Mouse (Mus musculus) olfactory bulb, adult 2 months (tissue): Measurements from ENCODE around the gene Fbxo4.

Source experiments
- CTCF ChIP-seq: fragments of 200-500 bp; IDR thresholded peaks from 2 replicates; pipeline ENCODE4 v1.5.1; 2012; ENCODE audit warnings: low read depth, mild to moderate bottlenecking, low read length, moderate library complexity; ENCODE audit not compliant: insufficient read depth
- POLR2A ChIP-seq: fragments of 200-500 bp; IDR thresholded peaks from 2 replicates; pipeline ENCODE4 v1.6.1; 2012; ENCODE audit warnings: mild to moderate bottlenecking, low read depth, low read length, moderate library complexity; ENCODE audit not compliant: insufficient read depth

DNA sequence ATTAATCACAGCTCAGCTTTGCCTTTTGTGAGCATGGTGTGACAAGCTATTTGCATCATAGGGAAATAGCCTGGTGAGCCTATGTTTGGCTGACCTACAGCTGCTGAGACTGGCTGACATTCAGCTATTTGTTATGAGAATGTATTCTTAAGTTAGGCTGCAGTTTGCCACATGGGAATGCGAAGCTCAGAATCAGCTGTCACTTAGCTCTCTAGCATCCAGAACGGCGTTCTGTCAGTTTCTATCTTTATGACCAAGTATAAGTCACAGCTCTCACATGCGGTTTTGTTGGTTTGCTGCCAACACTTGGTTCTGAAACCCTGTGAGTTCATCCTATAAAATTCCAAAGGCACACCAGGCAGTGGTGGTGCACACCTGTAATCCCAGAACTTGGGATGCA, 41.3 kb upstream of the Fbxo4 start:
- TF ChIP-seq CTCF (no peak), POLR2A (no peak)
